Mouse (Mus musculus): ENCODE measurements around the gene Peli2.

Gene Peli2

GRCm38 (mm10) chr14:48125971-48126370, 5.3 kb downstream of the Peli2 start:
- no peak for DNase-seq (ENCODE audit: low read depth, low spot score)

- no peak for DNase-seq (ENCODE audit: low read depth, low spot score)
Measured at GRCm38 (mm10) chr14:48126931-48127330, 6.3 kb downstream of the Peli2 start.

GRCm38 (mm10) chr14:48127609-48128185, 7.1 kb downstream of the Peli2 start:
- DNase-seq (ENCODE audit: low read depth, low spot score): no peak

GRCm38 (mm10) chr14:48128701-48129100, 8.1 kb downstream of the Peli2 start:
- no peak for DNase-seq (ENCODE audit: low read depth, low spot score)

- no peak for DNase-seq (ENCODE audit: low read depth, low spot score)
Measured at GRCm38 (mm10) chr14:48130021-48130420, 9.4 kb downstream of the Peli2 start.

- no peak for DNase-seq (ENCODE audit: low read depth, low spot score)
Measured at GRCm38 (mm10) chr14:48130761-48131575, 10.3 kb downstream of the Peli2 start.

GRCm38 (mm10) chr14:48131576-48131922, 10.9 kb downstream of the Peli2 start:
- no peak for DNase-seq (ENCODE audit: low read depth, low spot score)

GRCm38 (mm10) chr14:48132241-48132640, 11.6 kb downstream of the Peli2 start:
- no peak for DNase-seq (ENCODE audit: low read depth, low spot score)

GRCm38 (mm10) chr14:48132865-48133802, 12.5 kb downstream of the Peli2 start:
- no peak for DNase-seq (ENCODE audit: low read depth, low spot score)

GRCm38 (mm10) chr14:48134344-48134743, 13.7 kb downstream of the Peli2 start:
- DNase-seq (ENCODE audit: low read depth, low spot score): no peak

- no peak for DNase-seq (ENCODE audit: low read depth, low spot score)
Measured at GRCm38 (mm10) chr14:48135816-48136345, 15.3 kb downstream of the Peli2 start.

- DNase-seq (ENCODE audit: low read depth, low spot score): no peak
Measured at GRCm38 (mm10) chr14:48137731-48138130, 17.1 kb downstream of the Peli2 start.

- no peak for DNase-seq (ENCODE audit: low read depth, low spot score)
Measured at GRCm38 (mm10) chr14:48138138-48138537, 17.5 kb downstream of the Peli2 start.

GRCm38 (mm10) chr14:48139409-48139808, 18.8 kb downstream of the Peli2 start:
- no peak for DNase-seq (ENCODE audit: low read depth, low spot score)

GRCm38 (mm10) chr14:48141694-48142093, 21.1 kb downstream of the Peli2 start:
- no peak for DNase-seq (ENCODE audit: low read depth, low spot score)

GRCm38 (mm10) chr14:48142696-48143095, 22.1 kb downstream of the Peli2 start:
- no peak for DNase-seq (ENCODE audit: low read depth, low spot score)

GRCm38 (mm10) chr14:48143141-48143540, 22.5 kb downstream of the Peli2 start:
- DNase-seq (ENCODE audit: low read depth, low spot score): no peak

GRCm38 (mm10) chr14:48144330-48144729, 23.7 kb downstream of the Peli2 start:
- no peak for DNase-seq (ENCODE audit: low read depth, low spot score)

GRCm38 (mm10) chr14:48147688-48148087, 27.1 kb downstream of the Peli2 start:
- DNase-seq (ENCODE audit: low read depth, low spot score): peak; percentile 25

GRCm38 (mm10) chr14:48148615-48149014, 28.0 kb downstream of the Peli2 start:
- no peak for DNase-seq (ENCODE audit: low read depth, low spot score)

- DNase-seq (ENCODE audit: low read depth, low spot score): no peak
Measured at GRCm38 (mm10) chr14:48149351-48149750, 28.7 kb downstream of the Peli2 start.

- no peak for DNase-seq (ENCODE audit: low read depth, low spot score)
Measured at GRCm38 (mm10) chr14:48150903-48151302, 30.3 kb downstream of the Peli2 start.

Data from A20 (cell line).